Mouse (Mus musculus) bone marrow macrophage, adult 2 months (primary cell): Measurements from ENCODE around the gene Gcnt3.

Experiments used
- CTCF ChIP-seq: IDR thresholded peaks from 2 replicates; pipeline ENCODE4 v1.5.1; 2012; ENCODE audit warnings: low read depth, mild to moderate bottlenecking, low read length, moderate library complexity
- POLR2A ChIP-seq: IDR thresholded peaks from 2 replicates; pipeline ENCODE4 v1.6.1; 2012; ENCODE audit warnings: mild to moderate bottlenecking, low read depth, low read length, borderline replicate concordance

- TF ChIP-seq POLR2A: no peak
- TF ChIP-seq CTCF: no peak
Observed at GRCm38 (mm10) chr9:70042935-70043334, 5.0 kb upstream of the Gcnt3 start.
